Mouse (Mus musculus) cerebellum, adult 11 months (tissue): Measurements from ENCODE around the gene Gm20909.
"Not testable (repeated sequence)": the region's sequence is repeated elsewhere in the genome, so short reads cannot be mapped to it uniquely, and the experiment has no call there.

Experiments used
- DNase-seq: peaks from one replicate; pipeline ENCODE4 v3.0.0; 2022

Gene Gm20909

GRCm38 (mm10) chrY:21164270-21164669, at the start of gene Gm20909:
Gm20909 (plus strand) TSS chrY:21164570.
- DNase-seq, result not testable (repeated sequence)
